16 mouse cellular contexts compared by ENCODE assay signal in the genomic region with DNA sequence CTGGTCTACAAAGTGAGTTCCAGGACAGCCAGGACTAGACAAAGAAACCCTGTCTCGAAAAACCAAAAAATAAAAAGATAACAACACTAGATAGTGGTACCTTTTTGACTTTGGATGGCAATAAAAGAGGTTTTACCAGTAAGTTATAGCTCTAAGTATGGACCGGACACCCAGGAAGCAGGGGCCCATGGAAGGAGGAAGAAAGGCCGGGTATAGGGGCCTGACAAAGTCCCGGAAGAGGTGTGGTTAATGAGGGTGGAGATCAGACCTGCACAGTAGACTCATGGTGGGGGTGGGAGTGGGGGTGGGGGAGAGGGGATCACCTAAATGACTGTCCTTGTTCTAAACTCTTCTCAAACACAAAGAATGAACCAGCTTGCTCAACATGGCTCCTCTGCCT. TPM values are rescaled to one million over a fixed set of nuclear protein-coding genes. Genes with fewer than 3 reads are reported as not detected.
DNase-seq lines count a peak whose midpoint lies in the region; ATAC-seq and TF ChIP-seq lines count a peak whose summit lies in the region.
"Had no signal": no experiment of that assay in that cellular context is flagged by ENCODE, and none has a peak within 500 bp of the region (broad histone marks: within the 10 kb centered on the region; RNA-seq: fewer than 3 reads in every experiment).

No protein-coding gene starts in this region.

- WGBS in embryonic facial prominence, embryonic 10.5 days: 84% methylated on average over 4 of the region's 4 CpGs
- WGBS in liver, embryonic 13.5 days (ENCODE audit: insufficient replicate concordance): 19% methylated on average over 4 of the region's 4 CpGs

- no peak for DNase-seq in layer of hippocampus, adult 2 months (ENCODE audit: low spot score in 2 of 2)
- no peak for DNase-seq in layer of hippocampus, postnatal 14 days (ENCODE audit: low spot score in 2 of 2)
- peak; percentile 69 for DNase-seq in ES-CJ7 (ENCODE audit: low read depth, low spot score)
- DNase-seq in embryonic facial prominence, embryonic 10.5 days (ENCODE audit: low spot score): no peak
- DNase-seq in liver, embryonic 13.5 days: no peak
- DNase-seq in spleen, postnatal 10 days (ENCODE audit: low spot score in 2 of 2): no peak
- no peak for DNase-seq in spleen, postnatal 14 days (ENCODE audit: low spot score in 2 of 2)
- DNase-seq: cerebellum, postnatal 25 days; kidney, adult 18-20 months; lung, postnatal 4 days; right cerebral cortex, postnatal 4 days; thymus, adult 2 months had no signal

- peaks cover 71% of the 10 kb centered on the region for H3K4me1 ChIP-seq in embryonic facial prominence, embryonic 10.5 days
- H3K4me1 ChIP-seq in liver, embryonic 13.5 days (replicated peaks): peaks cover 100% of the 10 kb centered on the region

- peak overlapping the region; percentile 71 for H3K4me2 ChIP-seq in liver, embryonic 13.5 days
- H3K4me2 ChIP-seq: heart, embryonic 15.5 days had no signal

- peak overlapping the region; percentile 88; the same call in 1 of the 2 replicates for H3K27ac ChIP-seq in layer of hippocampus, adult 2 months
- 0 out of 2 replicates have a peak overlapping the region, but pooled peaks have one; percentile 76 for H3K27ac ChIP-seq in embryonic facial prominence, embryonic 10.5 days (replicated peaks)
- H3K27ac ChIP-seq in liver, embryonic 13.5 days: peak overlapping the region; percentile 87
- H3K27ac ChIP-seq: heart, embryonic 15.5 days had no signal

- no peak for ATAC-seq in liver, embryonic 13.5 days (ENCODE audit: low read depth)
- ATAC-seq: Patski had no signal

- no peaks in the 10 kb centered on the region for H3K9me3 ChIP-seq in embryonic facial prominence, embryonic 10.5 days
- H3K9me3 ChIP-seq in liver, embryonic 13.5 days (replicated peaks): no peaks in the 10 kb centered on the region
- H3K9me3 ChIP-seq: heart, embryonic 15.5 days; hindbrain, embryonic 15.5 days; neural tube, embryonic 13.5 days had no signal

- H3K4me3 ChIP-seq in layer of hippocampus, adult 2 months: no peak overlapping the region
- no peak overlapping the region for H3K4me3 ChIP-seq in embryonic facial prominence, embryonic 10.5 days
- no peak overlapping the region for H3K4me3 ChIP-seq in liver, embryonic 13.5 days (replicated peaks)
- H3K4me3 ChIP-seq: heart, embryonic 15.5 days; hindbrain, embryonic 15.5 days; neural tube, embryonic 13.5 days had no signal

- TF ChIP-seq CTCF in layer of hippocampus, adult 2 months (conservative IDR thresholded peaks at IDR 0.05): no peak

- no peak overlapping the region; the same call in 1 of the 2 replicates for H3K9ac ChIP-seq in liver, embryonic 13.5 days
- H3K9ac ChIP-seq: heart, embryonic 15.5 days; hindbrain, embryonic 15.5 days had no signal

- no peaks in the 10 kb centered on the region; the same call in 1 of the 2 replicates for H3K36me3 ChIP-seq in embryonic facial prominence, embryonic 10.5 days (replicated peaks)
- H3K36me3 ChIP-seq in liver, embryonic 13.5 days: no peaks in the 10 kb centered on the region
- H3K36me3 ChIP-seq: heart, embryonic 15.5 days; hindbrain, embryonic 15.5 days; neural tube, embryonic 13.5 days had no signal

- H3K27me3 ChIP-seq in embryonic facial prominence, embryonic 10.5 days (replicated peaks; ENCODE audit: low read depth, poor library complexity, severe bottlenecking): no peaks in the 10 kb centered on the region
- H3K27me3 ChIP-seq in liver, embryonic 13.5 days: no peaks in the 10 kb centered on the region
- H3K27me3 ChIP-seq: heart, embryonic 15.5 days; hindbrain, embryonic 15.5 days; neural tube, embryonic 13.5 days; Patski had no signal

RNA-seq across cellular contexts. Expression of gene Pitpnc1, which starts 58.4 kb away (rescaled TPM):
- 10 to 100 TPM; 54.3 to 60.0 TPM for total RNA-seq in layer of hippocampus, adult 2 months (2021)
- 10 to 100 TPM; 50.5 to 72.8 TPM for total RNA-seq in layer of hippocampus, postnatal 14 days (2021)
- 37.1 and 42.5 TPM in 2 replicates for polyA plus RNA-seq in embryonic facial prominence, embryonic 10.5 days (2016; fragmentation: Nextera tagmentation; extraction: Ambion mirVana)
- 7.4 and 8.3 TPM in 2 replicates for polyA plus RNA-seq in liver, embryonic 13.5 days (2015; fragmentation: Nextera tagmentation; extraction: Ambion mirVana)
